Mouse (Mus musculus) cerebellum, postnatal 14 days (tissue): ENCODE results near the gene Slc25a19.

Source experiments
- DNase-seq, 2 experiments: peaks; one replicate each; pipeline ENCODE4 v3.0.0; 2021; ENCODE audit warnings: mixed read lengths in 2 of 2

The Slc25a19 gene

DNA sequence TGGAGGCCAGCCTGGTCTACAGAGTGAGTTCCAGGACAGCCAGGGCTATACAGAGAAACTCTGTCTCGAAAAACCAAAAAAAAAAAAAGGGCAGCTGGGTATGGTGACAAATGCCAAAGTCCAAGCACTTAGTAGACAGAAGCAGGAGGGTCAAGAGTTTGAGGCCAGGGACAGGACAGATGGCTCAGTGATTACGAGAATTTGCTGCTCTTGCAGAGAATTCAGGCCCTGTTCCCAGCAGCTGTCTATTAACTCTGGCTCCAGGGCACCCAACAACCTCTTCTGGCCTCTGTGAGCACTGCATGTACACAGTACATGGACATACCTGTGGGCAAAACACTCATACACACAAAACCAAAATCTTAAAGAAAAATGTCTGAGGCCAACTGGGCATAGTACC, 10.1 kb downstream of the Slc25a19 start:
- no peak for DNase-seq

DNA sequence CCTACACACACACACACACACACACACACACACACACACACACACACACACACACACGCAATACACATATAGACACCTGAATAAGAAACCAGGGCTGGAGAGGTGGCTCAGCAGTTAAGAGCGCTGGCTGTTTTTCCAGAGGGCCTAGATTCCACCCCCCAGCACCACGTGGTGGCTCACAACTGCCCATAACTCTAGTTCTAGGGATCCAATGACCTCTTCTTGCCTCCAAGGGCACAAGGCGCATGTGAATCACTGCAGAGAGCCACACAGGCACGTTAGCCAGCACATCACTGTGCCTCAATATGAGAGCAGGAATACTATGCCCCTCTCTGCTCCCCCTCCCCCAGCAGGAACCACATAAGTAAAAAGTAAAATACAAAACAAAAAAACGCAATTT, 11.2 kb downstream of the Slc25a19 start:
- no peak for DNase-seq

DNA sequence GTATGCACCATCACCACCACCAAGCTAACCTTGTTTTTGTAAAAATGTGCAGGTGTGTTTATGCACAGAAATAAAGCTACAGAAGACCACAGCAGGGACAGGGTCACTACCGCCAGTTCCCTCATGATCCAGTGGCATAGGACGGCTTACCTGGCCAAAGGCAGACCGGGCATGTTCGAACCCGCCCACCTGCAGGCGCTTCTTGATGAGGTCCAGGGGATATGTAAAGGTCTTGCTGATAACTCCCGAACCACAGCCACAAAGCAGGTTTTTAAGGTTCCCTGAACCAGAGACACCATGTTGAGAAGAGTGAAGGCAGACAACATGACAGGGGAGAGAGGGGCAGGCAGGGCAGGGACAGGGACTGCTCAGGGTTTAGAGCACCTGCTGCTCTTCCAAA, 11.7 kb downstream of the Slc25a19 start:
- no peak for DNase-seq

DNA sequence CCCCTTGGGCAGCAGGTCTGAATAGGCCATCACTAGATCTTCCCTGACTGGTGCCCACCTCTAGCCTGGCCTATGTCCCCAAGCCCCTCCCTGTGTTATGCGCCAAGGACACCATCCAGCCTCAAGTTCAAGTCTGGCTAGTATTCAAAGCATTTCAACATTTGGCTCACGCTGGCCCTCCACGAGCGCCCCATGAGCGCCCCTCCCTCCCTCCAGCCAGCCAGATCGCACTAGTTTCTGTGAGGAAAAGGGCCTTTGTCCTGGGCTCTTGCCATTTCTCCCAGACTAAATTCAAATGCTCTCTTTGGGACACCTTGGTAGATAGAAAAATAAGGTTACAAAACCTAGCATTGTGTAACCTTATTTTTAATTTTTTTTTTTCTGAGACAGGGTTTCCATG, 12.2 kb downstream of the Slc25a19 start:
- no peak for DNase-seq

DNA sequence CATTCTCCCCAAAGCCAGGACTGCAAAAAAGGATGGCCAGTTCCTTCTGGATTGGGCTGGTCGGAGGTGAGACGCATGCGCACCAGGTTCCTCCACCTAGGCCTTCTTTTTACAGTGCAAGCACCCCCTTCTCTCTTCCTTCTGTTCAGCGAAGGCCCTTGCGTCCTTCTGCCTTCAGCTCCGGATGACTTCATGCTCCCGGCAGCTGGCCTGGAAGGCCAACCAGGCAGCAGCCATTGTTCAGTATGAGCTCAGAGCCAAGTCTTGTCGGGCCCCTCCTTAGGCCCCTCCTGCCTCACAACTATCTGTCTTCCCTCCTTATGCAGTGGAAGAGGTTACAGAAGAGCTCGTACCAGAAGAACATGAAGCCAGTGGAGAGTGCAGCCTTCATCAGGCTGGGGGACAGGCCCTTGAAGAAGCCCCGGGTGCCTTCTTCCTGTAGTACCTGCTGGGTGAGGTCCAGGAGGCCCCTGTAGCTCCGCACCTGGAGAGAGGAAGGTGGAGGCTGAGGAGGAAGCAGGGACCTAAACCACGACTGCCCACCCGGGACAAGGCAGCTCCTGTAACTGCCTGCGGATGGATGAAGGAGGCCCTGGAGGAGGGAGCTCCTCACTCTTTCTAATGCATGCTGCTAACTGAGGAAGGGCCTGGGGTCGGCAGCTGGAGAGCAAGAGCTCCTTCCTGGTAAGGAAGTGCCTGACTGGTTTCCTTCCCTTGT, 12.8 kb downstream of the Slc25a19 start:
- no peak for DNase-seq

DNA sequence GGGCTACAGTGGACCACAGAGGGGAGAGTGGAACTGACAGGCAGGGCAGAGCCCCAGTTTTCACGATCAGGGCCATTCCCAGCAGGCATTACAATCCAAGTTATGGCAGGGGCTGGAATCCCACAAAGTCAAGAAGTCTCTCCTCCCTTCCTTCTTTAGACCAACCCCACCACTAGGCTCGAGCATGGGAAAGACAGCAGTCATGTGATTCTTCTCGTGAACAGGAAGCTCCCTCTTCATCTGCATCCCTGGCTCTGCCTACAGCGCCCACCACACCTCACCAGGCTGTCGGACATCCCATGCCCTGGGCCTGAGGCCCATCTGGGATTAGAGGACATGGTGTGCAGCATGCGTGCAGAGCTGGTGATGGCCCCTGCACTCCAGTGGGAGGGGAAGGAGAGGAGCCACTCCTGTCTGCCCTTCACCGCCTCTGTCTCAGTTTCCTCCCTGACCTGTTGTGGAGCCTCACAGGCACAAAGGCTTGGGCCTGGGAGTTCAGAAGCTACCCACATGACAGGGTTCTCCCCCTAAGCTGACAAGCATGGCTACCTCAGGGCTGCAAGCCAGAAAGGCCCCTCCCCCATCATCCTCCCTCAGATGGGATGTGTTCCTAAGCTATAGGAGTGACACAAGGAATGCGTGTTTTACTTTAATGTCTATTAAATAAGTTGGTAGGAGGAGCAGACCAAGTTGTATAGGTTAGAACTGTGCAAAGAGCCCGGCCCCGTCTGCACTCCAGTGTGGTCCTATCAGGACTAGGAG, 13.6 kb downstream of the Slc25a19 start:
- peak in 1 of 2 experiments; percentile 45 for DNase-seq

DNA sequence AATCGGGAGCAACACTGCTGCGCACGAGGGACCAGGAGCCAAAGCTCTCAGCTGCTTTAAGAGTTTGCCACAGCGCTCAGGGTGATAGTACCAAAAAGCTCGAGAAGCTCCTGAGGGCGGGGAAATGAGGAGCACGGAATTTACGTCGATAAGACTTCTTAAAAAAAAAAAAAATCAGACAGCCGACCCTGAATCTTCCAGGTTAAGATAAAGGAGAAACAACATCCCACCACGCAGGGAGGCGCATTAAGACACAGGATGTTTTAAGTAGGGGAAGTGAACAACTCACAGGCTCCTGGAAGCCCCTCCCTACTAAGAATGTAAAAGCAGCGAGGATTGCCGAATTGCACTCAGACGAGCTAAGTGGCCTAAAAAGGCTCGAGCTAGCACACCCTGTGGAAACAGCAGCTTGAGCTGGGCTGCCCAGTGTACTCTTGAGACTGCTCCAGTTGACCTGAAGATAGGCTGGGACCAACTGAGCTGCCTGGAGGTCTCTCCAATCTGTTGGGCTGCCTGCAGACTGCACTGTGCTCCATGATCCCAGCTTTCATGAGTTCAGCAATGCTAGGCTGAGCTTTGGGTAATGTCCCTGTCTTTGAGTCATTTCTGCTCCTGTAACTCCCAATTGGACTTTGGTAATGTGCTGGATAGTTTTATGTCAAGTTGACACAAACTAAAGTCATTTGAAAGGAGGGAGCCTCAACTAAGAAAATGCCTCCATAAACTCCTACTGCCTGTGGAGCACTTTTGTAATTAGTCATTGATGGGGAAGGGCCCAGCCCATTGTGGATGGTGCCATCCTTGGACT, 14.8 kb downstream of the Slc25a19 start:
- DNase-seq: no peak

DNA sequence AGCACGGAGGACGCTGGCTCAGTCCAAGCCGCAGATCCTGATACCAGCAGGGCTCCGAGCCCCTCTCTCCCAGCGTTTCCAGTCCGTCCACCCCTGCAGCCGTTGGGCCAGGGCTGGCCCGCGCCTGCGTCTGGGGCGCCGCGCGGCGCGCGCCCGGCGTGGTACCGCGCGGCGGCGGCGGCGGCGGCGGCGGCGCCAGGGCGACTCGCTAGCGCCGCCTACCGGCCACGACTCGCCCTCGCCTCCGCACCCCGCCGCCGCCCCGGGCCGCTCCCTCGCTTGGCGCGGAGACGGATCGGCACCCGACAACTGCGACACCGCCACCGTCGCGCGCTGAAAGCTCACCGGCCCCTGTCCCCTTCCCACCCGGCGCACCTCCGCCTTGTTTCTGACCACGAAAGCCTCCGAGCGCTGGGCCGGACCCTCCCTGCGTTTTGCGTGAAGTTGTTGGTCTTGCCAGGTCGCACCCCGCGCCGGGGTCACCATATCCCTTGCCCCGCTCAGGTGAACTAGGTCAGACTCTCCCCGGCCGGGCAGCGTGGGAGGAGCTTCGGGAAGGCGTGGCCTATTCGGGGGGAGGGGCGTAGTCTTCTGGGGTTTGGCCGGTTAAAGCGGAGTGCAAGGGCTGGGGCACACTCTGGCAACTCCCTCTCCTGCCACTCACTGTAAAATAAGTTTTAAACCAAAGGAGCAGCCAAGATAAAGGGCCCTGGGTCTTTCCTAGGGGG, 15.5 kb downstream of the Slc25a19 start, which contains the start of gene Mif4gd:
Gene Mif4gd (minus strand): TSS at position 560 of the 728 bp plus-strand sequence.
- DNase-seq: peak; percentile 89

DNA sequence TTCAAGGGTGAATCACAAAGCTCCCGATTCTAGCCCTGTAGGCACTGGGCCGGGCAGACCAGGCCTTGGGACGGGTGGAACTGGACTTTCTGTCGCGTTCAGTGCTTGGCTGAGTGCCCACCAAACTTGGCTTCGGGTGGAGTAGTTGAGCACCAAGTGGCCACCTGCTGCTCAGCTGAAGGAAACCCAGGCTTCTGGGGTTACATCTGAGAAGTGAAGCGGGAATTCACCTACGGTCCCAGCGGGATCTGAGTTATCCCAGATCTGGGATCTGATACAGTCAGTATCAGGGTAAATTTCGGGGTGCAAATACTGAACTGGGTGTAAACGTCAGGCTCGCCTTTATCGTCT, 16.1 kb downstream of the Slc25a19 start:
- peak; percentile 82 to 87 for DNase-seq

DNA sequence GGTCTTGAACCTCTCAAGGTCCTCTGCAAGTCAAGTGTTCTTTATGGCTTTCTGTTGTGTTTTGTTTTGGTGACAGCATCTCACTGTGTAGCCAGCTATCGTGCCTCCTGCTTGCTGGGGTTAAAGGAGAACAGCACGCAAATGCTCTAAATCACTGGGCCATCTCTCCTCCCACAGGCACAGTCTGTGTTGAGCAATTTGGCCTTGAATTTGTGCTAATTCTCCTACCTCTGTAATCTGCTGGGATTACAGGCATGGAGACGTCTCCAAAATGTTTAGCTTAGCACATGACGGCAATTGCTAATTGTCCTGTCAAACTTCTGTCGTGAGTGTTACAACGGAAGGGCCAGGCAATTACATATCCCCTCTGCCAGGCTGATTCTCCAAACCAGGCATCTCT, 16.9 kb downstream of the Slc25a19 start:
- DNase-seq: no peak

DNA sequence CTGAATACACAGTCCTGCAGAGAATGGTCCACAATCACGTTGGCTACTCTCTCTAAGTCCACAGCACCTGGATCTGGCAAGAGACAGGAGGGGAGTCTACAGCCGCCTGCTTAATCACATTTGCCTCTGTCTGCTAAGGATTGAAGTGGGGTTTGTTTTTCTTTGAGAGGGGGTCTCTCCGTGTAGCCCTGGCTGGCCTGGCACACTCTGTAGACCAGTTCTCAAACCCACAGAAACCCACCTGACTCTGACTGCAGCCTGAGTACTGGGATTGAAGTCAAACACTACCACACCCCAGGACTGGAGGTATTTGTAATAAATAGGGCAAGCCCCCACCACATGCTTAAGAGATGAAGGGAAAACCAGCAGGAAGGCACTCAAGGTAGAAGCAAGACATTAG, 18.5 kb downstream of the Slc25a19 start:
- no peak for DNase-seq

DNA sequence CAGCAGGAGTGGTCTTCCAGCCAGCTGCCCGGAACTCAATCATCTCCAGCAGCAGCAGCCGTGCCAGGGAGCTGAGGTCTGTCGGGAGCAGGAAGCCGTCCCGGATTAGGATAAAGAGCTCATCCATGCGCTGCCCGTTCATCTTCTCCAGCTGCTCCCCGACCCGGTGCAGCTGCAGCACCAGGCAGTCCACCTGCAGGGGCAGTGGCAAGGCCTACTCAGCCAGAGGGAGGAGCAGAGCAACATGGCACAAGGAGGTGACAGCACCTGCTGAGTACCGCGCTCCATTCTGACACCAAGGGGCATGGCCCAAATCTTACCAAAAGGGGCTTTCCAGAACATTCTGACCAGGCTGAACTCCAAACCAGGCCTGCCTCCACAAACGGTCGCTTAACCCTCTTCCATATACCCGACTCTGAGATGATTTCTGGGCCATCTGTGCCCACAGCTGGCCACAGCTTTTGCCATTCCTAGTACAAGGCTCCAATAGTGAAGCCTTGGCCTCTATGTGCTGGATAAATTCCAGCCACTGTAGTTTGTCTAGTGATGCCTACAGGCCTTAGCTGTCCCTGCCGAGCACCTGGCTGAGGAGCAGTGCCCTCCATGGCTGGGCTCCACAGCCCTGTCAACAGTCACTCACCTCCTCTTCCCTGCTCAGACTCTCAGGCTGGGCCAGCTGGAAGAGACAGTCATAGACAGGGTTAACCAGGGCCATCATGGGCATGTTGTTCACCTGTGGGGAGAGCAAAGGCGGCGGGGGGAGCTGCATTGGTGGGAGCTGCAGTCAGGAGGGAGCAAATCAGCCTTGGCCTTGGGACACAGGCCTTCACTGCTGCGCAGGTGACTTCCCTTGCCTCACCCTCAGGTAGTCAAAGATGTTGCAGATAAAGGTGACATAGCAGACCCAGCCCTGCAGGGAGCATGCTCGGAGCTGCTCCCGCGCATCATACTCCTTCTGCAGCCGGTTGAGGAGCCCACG, 19.4 kb downstream of the Slc25a19 start:
- peak; percentile 46 to 69 for DNase-seq

DNA sequence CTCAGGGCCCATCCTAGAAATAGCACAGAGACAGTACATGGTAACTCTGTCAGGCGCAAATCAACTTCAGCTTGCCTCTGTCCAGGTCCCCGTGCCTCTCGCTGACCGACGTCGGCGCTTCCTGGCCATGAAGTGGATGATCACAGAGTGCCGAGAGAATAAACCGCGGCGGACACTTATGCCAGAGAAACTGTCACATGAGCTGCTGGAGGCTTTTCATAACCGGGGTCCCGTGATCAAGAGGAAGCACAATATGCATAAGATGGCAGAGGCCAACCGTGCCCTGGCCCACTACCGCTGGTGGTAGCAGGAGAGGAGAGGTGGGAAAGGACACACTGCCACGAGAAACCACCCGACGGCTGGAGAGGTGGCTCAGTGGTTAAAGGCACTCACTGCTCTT, 21.4 kb downstream of the Slc25a19 start:
- DNase-seq: no peak

DNA sequence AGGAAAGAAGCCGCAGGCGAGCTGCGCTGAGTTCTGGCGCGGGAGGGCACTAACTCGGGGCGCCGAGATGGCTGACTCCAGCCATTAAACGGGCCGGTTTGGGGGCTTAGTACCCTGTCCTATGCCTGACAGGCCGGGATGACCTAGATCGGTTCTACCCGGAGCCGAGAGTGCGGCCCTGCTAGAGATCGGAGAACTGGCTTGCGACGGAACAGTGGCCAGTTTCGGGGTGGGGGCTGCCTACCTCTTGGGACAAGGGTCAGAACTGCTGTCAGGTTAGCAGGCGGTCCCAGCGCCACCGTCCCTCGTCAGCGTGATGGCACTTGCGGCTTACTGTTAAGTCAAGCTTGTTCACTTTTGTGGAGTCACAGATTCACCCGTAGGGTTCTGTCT, 23.8 kb downstream of the Slc25a19 start:
- DNase-seq: no peak

DNA sequence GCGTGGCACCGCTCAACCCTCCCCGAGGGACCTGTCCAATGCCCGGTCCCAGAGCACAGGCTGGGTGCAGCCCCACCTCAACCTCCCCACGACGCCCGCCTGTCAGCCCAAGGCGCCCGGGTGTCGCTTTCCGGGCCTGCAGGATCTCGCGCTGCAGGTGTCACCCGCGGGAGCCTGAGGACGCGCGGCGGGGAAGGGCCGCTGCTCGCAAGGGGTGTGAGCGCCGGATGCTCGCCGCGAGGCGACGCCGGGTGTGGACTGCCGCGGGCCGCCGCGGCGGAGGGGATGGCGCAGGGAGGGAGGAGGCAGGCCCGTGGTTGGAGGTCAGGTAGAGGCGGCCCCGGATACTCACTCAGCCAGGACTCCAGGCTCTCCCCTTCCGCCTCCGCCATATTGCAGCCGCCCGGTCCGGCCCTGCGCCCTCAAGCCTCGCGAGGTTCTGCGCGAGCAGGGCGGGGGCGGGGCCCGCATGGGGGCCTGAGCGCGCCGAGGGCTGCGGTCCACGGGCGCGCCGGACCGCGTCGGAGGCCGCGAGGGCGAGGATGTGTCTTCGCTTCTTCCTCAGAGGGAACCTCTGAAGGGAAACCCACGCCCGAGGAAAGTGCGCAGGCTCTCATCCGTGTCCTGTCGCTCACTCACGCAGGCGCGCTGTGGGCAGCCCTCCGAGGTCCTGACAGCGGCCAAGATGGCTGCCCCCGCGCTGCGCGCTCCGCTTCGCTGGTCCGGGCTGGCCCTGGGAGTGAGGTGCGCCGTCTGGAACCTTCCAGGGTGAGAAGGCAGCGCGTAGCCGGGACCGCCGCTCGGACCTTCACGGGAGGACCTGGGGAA, 24.4 kb downstream of the Slc25a19 start, which contains the start of the genes Mrps7 and Gga3:
Gene Mrps7 (plus strand): TSS at position 450 of the 828 bp plus-strand sequence.
Gene Gga3 (minus strand): TSS at position 576 of the 828 bp plus-strand sequence.
- DNase-seq: peak; percentile 92 to 95

DNA sequence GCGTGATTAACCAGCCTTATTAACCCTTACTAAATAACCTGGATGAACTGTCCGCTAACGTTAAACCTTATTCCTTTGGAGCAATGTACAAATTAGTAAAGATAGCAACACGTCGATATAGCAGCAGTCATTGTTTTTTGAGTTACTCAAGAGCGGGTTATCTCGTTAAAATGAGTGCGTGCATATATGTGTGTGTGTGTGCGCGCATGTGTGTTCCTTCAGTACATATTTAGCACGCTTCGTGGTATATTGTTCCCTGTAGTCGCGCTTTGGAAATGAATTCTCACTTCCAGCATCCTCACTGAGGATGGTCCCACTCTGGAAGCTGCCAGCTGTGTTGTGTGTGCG, 25.0 kb downstream of the Slc25a19 start:
- DNase-seq: no peak

DNA sequence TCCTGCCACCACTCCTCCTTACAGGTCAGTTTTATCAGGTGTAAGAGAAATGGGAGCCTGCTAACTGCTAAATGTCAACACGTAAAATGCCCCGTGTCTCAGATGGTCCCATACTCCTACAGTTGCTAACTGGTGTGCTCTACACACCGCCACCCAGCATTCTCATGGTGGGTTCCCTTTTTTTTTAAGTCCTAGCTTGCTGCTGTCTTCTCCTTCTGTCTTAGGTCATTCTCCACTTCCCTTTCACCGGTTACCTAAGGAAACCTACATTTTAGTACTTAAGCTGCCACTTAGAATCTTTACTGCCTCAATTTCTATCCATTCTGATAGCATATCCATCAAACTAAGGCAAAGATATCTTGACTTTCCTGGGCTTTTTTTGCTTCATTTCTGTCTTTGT, 26.9 kb downstream of the Slc25a19 start:
- DNase-seq: no peak

DNA sequence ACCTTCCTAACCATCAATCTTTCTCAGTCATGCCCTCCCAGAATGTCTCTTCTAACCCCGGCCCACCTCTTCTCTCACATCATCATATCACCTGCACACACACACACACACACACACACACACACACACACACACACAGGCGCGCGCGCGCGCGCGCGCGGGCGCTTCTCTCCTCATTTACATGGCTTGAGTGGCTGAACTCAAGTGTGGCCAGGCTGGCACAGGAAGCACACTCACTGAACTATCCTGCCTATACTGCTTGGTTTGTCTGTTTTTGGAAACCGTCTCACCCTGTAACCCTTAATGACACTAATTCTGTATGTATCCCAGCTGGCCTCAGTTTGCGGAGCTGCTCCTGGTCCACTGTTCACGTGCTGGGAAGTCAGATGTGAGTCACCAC, 27.4 kb downstream of the Slc25a19 start:
- DNase-seq: no peak

DNA sequence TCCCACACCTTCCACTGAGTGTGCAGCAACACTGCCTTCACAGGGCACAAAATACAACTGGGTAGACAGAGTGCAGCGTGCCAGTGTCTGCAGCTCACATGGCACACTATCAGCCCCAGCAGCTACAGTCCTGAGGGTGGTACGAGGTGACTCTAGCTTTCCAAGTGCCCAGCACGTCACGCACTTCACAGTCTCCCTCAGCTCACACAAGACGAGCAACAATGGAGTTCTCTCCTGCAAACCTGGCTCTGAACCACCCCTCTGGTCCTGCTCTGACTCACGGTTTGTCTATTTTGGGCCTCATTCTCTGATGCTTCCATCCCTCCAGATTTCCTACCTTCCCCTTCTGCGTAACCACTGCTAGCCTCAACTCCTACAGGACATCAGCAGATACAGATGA, 28.4 kb downstream of the Slc25a19 start:
- DNase-seq: no peak

DNA sequence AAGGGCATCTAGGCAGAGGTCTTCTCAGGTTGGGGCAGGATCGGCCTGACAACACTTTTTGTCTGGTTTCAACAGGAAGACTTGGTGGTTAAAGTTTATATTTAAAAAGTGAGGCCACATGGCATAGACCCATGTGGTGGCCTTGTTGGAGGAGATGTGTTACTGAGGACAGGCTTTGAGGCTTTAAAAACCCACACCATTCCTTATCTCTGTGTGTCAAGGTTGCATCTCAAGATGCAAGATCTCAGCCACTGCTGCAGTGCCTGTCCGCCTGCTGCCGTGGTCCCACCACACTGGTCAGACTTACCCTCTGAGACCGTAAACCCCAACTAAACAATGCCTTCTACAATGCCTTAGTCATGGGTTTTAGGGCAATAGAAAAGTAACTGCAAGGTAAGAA, 29.8 kb downstream of the Slc25a19 start:
- no peak for DNase-seq

DNA sequence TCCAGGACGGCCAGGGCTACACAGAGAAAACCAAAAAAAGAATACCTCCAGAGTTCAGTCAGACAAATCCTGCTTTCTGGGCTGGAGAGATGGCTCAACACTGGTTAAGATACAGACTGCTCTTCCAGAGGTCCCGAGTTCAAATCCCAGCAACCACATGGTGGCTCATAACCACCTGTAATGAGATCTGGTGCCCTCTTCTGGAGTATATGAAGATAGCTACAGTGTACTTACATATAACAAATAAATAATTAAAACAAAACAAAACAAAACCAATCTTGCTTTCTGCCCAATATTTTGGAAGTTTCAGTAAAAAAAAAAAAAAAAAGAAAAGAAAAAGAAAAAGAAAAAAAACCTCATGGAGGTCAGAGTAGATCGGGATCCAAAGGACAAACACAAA, 32.9 kb downstream of the Slc25a19 start:
- no peak for DNase-seq
